Mouse (Mus musculus): ENCODE data around the gene Neurod6.

The Neurod6 gene

GRCm38 (mm10) chr6:55646824-55647560 is 34.1 kb downstream of the Neurod6 start:
- no peak for DNase-seq (ENCODE audit: low spot score in 2 of 2)

- DNase-seq (ENCODE audit: low spot score in 2 of 2): no peak
Measured at GRCm38 (mm10) chr6:55646111-55646823, 34.8 kb downstream of the Neurod6 start.

- DNase-seq (ENCODE audit: low spot score in 2 of 2): no peak
Measured at GRCm38 (mm10) chr6:55634662-55635061, 46.4 kb downstream of the Neurod6 start.

All from natural killer cell, adult 2 months (primary cell).